Mouse (Mus musculus) kidney, adult 11 months (tissue): ENCODE results near the gene Hjurp.
A peak's percentile ranks its signal among the peaks of the same experiment; 100 is the strongest.

Experiments
- DNase-seq: peaks from one replicate; pipeline ENCODE4 v3.0.0; 2022

Hjurp gene

DNA sequence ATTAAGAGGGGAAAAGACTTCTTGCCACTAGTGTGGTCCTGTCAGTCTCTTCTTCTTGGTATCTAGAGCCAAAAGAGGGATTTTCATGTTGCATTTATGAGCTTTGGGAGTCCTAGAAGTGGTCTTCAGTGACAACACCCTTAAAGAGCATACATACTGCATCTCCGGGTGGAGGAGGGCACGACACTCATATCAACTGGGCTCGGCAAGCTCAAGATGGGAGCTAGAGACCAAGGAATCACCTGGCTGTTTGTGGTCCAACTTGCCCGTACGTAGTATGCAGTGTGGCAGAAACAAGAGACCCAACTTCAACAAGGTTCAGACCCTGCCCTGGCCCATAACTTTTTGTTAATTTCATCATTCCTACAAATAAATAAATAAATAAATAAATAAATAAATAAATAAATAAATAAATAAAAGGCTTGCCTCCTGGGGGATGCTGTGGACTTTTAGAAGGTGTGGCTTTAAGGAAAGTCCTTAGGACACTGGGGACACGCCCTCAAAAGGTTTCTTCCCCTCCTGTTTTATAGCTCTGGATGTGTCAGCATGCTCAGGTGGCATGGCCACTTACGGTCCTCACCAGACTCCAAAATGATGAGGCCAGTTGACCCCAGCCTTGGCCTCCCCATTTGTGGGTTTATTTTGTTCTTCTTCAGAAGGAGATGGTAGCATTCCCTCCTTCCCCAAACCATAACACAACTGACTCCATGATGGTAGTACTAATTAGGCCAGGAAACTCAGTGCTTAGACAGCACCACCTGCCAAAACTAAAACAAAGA lies 20.2 kb upstream of the Hjurp start:
- DNase-seq = no peak

DNA sequence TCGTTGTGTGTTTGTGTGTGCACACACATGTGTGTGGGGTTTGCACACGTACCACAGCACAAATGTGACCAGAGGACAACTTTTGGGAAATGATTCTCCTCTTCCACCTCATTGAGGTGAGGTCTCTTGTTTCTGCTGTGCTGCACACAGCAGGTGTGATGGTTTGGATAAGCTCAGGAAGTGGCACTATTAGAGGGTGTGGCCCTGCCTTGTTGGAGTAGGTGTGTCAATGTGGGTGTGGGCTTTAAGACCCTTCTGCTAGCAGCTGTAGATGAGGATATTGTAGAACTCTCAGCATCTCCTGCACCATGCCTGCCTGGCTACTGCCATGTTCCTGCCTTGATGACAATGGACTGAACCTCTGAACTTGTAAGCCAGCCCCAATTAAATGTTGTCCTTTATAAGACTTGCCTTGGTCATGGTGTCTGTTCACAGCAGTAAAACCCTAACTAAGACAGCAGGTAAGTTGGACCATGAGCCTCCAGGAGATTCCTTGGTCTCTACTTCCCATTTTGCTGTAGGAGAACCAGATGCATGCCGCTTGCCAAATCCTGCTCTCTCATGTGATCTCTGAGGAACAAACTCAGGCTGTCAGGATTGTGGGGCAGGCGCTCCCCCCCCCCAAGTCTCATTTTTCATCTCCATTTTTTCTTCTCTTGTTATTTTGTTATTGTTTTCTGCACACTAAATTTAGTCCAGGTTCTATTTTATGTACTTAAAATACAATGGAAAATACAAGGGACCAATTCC lies 18.9 kb upstream of the Hjurp start:
- DNase-seq = no peak

DNA sequence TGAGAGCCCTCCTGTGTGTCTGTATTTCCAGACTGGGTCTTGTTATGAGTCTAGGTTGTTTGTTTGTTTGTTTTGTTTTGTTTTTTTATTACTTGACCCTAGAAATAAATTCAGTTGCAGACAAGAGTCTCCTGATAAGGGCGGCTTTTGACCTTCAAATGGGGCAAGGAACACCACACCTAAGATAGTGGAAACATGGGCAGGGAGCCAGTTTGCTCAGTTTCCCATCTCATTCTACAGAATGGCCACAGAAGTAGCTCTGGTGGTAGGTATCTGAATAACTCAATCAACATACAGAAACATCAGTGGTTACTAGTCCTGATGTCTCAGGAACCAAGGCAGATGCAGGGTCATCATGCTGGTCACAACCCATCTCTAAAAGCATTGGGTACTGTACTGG lies 17.2 kb upstream of the Hjurp start:
- DNase-seq = no peak

DNA sequence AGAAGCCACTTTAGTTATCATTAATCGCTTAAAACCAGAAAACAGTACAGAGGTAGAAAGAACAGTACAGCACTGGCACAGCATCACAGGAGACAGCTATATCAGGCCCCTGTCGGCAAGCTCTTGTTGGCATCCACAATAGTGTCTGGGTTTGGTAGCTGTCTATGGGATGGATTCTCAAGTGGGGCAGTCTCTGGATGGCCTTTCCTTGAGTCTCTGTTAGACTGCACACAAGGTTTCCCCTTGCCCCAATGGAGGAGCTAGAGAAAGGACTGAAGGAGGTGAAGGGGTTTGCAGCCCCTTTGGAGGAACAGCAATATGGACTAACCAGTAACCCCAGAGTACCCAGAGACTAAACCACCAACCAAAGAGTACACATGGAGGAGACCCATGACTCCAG lies 14.6 kb upstream of the Hjurp start:
- no peak for DNase-seq

DNA sequence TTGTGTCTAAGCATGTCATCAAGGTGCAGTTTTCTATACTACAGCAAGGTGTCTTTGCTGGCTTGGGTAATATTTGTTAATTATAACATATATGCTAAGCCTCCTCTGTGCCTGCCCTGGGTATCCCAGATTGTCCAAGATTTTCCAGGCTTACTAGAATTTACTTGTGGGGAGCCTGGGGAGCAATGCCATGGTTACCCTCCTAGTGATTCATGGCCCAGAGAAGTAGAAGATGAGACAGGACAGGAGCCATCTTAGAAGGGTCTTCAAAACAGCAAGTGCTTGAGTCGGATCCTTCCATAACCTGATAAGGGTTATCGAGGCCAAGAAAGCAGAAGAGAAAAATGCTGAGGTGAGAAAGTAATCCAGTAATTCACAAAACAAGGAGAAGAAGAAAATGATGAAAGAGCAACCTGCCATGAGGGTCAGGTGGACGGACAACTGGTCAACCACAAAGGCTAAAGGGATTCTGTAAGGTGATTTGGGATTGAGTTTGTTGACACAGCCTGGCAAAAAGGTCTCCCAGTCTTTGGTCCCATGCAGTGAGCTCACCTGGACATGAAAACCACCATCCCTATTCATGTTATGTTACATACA lies 14.1 kb upstream of the Hjurp start:
- no peak for DNase-seq

DNA sequence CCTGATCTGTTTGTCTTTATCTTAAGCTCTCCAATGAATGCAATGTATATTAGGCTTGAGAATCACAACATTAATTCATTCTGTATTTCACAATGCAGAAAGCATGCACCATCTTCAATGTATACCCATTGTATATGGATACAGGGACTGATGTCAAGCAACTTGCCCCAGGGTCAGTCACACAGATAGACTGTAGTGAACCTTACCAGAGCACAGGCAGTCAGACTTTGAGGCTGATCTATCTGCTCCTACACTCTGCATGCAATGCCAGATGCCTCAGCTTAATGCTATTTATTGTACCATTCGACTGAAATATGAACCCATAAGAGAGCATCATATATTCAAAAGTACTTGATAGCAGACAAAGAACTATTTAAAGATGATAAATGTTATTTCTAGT lies 13.1 kb upstream of the Hjurp start:
- DNase-seq = no peak

DNA sequence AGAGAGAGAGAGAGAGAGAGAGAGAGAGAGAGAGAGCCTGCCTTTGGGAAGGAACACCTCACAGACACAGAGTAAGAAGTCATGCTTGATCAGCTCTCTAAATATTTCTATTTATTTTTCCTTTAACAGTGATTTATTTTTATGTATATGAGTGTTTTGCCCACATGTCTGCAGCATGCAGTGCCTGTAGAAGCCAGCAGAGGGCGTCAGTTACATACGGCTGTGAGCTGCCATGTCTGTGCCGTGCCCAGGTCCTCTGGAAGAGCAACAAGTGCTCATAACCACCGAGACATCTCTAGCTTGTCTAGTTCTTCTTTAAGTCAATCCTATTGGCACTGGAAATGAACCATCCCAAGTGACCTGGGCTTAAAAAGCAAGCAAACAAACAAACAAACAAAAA lies 12.5 kb upstream of the Hjurp start:
- peak; percentile 41 for DNase-seq

DNA sequence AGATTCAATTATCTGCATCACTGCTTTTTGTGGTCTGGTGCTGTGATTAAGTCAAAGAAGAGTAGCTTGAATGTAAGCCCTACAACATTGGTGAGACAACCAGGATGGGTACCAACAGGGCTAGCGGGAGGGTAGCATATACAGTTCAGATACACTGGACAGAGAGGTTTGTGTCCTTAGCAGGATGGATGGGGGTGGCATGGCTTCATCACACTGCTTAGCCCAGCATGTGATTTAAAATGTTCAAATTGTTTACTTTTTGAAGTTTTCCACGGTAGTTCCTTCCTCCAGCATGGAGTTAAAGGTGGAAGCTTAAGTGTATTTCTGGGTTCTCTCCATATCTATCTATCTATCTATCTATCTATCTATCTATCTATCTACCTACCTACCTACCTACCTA lies 11.7 kb upstream of the Hjurp start:
- no peak for DNase-seq

DNA sequence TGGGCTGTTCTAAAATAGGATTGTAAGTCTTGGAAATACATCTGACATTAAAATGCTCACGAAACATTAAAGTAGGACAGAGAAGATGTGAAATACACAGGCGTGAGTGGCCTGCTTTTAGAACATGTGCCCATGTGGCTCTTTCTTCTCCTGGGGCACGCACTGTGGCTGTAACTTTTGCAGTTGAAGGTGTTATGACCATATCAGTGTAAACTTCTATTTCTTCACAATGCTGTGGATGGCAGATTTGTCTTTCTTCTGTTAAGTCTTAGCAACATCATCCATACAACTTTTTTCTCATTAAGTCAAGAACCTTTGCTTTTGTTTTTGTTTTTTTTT lies 11.3 kb upstream of the Hjurp start:
- no peak for DNase-seq

DNA sequence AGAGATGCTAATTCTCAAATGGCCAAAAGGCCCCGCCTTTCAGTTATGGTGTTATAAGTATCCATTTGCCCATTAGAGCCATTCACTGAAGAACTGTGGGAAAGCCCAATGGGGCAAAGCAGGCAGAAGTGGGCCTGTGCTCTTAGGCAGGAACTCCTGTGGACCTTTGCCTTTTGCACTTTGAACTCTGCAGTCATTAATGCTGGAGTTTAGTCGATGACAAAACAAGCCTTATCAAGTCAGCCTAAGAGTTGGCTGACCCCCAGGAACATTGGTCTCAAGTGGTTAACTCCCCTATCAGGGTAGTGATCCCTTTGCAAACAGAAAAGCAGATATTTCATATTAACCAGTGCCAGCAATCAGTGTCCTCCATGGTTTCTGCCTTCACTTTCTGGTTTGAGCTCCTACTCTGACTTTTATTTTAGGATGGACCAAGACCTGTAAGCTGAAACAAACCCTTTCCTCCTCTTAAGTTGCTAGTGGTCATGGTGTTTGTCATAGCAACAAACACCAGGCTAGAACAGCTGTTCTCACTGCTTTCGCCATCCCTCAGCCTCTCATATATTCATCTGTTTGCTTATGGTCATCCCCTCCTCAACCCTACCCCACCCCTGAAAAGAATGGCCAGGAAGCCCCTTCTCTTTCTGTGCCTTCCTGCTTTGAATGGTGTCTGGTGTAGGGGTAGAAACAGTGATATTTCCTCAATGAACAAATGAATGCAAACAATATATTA lies 10.8 kb upstream of the Hjurp start:
- DNase-seq = peak; percentile 39

DNA sequence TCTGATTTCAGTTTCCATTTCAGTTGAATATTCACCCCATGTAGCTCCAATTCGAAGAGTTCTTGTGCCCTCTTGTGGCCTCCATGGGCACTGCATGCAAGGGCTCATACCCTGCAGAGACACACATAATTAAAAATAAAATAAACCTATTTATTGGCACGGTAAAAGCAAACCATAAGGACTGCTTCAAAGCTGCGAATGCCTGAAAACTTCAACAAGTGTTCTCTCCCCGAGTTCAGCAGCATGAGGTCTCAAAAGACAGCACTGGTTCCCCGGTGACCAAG lies 10.2 kb upstream of the Hjurp start:
- DNase-seq = peak; percentile 54

DNA sequence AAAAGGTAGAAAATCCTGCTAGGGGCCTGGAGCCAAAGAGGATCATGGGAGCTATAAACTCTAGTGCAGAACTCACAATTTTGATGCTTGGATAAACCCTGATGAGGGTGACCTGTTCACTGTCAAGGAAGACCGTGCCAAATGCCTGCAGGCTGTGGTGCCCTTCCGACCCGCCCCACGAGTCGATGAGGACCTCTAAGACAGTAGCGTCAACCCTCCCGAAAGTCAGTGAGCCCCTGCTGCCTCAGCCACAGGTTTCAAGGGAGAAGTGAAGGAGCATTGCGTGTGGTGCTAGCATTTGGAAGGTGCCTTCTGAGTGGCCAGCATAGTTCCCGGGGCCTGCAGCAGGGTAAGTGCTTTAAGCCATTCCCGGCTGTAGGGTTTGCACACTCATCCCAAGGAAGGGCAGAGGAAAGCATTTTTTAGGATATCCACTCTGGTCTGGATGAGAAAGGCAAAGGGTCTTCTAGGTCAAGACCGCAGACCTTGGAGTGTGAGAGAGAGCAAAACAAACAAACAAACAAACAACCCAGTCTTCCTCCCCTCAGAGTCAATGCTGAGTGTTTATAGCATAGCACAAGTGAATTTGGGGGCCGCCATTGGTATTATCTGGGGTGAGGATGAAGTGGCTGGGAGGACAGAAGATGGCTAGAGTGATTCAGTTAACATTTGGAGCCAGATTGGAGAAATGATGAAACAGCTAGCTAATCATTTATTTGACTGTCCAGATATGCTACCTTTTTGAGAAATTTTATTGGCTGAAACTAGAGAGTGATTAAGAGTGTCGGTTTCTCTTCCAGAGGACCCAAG lies 9.7 kb upstream of the Hjurp start:
- DNase-seq = no peak

DNA sequence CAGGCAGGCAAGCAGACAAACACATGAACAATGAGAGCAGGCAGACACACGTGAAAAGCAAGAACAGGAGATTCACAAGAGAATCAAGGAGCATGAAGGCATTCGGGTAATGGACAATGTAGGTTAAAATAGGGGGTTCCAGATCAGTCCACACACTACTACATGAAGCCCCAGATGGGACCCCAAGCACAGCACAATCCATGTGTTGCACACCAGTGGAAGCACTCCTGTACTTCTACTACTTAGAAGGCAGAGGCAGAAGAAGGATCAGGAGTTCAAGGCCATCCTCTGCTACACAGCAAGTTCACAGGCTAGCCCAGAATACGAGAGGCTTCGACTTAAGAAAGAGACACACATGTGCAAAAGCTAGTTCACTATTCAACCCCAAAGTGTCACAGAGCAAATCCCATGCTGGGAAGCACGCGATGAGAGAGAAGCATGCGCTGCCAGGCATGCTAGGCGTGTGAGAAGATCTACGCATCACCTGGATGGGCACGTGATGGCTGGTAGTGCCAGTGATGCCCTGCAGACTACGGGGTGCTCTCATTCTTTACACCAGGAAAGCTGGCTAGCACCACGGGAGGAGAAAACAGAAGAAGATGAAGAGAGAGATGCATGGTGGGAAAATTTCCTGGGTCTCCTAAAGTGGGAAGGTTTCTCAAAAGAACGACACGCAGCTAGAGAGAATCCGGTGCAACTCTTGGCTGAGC lies 8.9 kb upstream of the Hjurp start:
- no peak for DNase-seq

DNA sequence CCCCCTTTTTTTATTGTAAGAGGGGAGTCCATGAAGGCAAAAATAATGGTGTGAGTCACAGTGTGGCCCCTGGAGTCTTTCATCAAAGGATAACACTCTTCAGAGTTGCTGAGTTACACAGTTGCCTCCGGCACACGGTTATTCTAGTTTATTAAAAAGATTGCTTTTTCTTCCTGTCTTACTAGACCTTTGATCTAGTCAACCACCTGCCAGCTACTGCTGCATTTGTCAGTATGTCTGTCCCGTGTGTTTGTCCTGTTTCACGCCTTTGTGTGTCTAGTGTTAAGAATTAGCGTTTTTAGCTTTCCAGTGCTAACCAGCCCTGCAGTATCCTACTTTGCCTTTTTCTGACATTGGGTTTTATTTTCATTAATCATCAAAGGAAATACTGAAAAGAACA lies 8.2 kb upstream of the Hjurp start:
- no peak for DNase-seq

DNA sequence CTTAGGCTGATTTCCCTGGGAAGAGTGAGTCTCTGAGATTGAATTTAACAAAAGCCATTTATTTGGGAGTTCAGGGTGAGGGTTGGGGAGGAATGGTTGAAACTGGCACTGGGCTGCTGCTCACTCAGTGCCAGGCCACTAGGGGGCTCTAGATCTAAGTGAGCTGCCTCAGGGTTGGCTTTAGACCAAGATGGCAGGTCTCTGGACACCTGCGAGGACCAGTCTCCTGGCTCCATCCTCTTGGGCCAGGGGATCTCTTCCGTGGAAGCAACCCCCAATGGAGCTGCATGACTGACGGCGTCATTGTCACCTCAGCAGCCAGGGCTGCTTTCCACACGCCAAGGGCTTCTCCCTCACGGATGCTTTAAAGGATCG lies 7.5 kb upstream of the Hjurp start:
- peak; percentile 44 for DNase-seq

DNA sequence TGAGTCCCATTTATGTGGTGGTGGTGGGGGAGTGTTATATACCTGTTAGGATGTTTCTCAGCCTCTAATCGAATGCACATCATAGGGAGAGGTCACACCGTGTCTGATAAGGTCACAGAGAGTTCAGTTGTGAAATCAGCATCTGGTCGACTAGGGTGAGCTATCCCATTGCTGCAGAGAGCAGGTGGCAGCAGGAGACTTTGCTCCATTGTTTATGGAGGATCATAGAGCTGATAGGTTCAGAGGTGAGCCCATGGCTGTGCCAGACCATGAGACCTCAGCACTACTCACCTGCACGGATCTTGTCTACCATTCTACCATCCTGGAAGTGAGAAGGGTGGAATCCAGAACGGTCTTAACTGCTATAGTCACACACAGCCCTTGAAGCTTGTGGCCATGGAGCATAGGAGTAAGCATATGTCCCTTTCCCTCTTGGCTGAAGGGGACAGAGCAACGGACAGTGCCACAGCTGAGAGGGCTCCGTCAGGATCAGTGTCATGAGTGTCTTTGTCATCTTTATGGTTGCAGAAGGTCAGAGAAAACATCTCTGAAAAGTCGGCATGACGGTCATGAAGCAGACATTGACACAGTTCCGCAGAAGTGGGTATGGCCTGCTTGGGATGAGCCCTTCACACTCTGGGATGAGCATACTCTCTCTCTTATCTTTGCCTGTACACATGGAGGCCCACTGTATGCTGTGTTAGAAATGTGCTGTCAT lies 7.0 kb upstream of the Hjurp start:
- DNase-seq = no peak

DNA sequence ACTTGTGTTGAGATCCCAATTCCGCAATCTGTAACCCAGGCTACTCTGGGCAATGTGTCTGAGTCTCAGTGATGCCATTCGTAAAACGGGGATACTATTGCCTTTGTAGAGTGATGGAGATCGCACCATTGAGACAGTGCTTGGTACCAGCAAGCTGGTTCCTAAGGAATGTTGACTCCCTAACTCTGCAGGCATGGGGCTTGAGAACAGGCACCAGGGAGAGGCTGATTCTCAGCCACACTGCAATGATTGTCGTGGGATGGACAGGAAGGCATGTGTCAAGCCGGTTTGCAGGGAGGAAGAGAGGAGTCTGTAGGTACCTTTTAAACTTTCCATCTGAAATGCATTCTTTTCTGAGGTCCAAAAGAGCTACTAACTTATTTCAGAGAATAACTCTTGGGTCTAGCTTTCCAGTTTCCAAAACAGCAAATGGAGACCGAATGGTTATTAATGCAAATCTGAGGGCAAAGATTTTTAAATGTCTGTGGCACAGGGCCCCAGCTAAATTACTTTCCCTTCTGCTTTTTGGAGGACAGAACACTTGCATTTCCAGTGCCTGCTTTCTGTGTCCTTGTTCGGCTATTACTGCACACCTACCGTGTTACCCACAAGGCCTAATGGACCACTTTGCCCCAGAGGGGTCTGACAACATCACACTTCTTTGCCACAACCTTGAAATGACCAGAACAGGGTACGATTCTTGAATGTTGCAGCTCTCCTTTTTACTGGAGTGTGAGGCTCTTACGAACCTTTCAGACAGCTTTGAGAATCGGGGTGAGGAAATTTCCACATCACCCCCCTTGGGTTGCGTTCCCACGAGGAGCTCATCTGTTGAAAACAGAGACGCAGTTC lies 6.2 kb upstream of the Hjurp start:
- DNase-seq = no peak

DNA sequence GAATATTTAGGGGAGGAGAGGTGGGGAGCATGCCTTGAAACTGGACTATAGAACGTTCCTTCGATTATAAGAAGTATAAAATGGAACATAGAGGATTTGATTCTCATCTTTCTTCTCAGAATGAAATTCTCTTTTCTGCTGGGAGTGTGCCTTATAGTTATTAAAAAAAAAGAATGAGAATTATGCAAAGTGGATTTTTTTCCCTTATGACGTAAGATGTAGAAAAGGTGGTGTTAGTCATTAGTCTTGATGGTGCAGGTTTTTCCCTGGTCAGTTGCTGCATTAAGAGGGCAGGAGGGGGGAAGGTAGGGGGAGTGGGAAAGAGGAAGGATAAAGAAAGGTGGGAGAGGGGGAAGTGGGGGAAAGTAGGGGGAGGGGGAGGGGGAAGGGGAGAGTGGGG lies 4.9 kb upstream of the Hjurp start:
- no peak for DNase-seq

DNA sequence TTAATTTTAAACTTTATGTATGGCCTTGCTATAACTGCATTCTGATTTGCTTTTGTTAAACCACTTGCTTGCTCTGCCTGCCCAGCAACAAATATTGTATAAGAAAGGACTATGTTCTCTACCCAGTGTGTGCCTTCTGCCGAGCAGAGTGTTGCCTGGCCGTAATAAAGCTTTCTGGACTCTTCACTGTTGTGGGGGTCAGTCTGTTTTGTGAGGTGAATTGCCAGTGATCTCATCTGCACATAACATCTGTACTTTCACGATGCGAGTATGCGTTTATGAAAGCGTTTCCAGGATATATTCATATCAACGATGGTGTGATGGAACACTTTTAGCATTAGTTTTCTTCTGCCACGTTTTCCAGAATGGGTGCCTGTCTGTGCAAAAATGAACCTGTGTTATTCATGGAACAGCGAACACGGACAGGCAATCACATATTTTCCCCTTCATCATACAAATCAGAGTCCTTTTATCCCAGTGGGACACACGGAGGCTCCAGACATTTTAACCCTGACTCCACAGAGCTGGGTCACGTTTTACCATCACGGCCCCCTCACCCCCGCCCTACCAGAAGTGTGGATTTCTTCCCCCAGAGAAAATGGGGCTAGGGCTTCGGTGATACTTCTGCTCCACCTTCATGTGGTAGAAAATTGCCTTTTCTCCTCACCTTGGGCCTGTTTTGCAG lies 2.7 kb upstream of the Hjurp start:
- DNase-seq = no peak
